Mouse (Mus musculus) heart, adult 2 months (tissue): Measurements from ENCODE around the gene Kin.

ENCODE experiments used
- EP300 ChIP-seq: fragments of 200-500 bp; IDR thresholded peaks from 2 replicates; pipeline ENCODE4 v1.6.1; 2011; ENCODE audit warnings: low read depth, low read length, control low read depth; ENCODE audit not compliant: insufficient read depth
- POLR2A ChIP-seq: fragments of 200-500 bp; IDR thresholded peaks from 2 replicates; pipeline ENCODE4 v1.6.1; 2011; ENCODE audit warnings: mild to moderate bottlenecking, low read depth, low read length, control low read depth; ENCODE audit not compliant: insufficient read depth

- TF ChIP-seq EP300 (no peak), POLR2A (no peak)
These were observed 45.4 kb upstream of the Kin start for GRCm38 (mm10) chr2:10034976-10035375.
